Mouse (Mus musculus): ENCODE measurements around the gene Ccnd3. TPM values are rescaled to one million over a fixed set of nuclear protein-coding genes. Genes with fewer than 3 reads are reported as not detected.

Ccnd3 gene
- polyA plus RNA-seq (2011; ENCODE audit: insufficient read depth, insufficient read length, low replicate concordance, missing spikeins): 356 and 417 TPM in 2 replicates

DNA sequence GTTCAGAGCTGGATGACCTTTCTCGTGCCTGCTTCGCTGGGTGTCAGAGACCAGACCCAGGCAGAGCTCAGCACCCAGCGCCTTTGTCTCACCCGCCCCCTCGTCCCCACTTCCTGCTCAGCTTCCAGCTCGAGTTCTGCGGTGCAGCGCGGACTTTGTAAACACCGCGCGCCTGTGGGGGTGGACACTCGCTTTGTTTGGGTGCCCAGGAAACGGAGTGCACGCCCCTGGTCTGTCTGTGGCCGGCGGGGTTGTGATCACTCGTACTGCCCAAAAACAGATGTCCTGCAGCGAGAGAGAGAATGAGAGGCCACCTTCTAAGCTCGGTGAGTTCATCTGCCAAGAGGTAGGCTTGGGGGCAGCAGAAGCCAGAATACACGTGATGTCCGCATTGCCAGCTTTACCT is at the start of gene Ccnd3:
TSS of gene Ccnd3 (plus strand) at position 111 of the 406 bp plus-strand sequence.
- TF ChIP-seq CTCF (IDR thresholded peaks at IDR 0.05; ENCODE audit: control insufficient read depth, insufficient read depth, low read length) (no peak), POLR2A (IDR thresholded peaks at IDR 0.05; ENCODE audit: borderline replicate concordance, control insufficient read depth, low read depth, low read length) (peak; percentile 91)
- peak within 1 kb of the TSS; percentile 87 for H3K27ac ChIP-seq (ENCODE audit: control insufficient read depth, insufficient read depth, low read depth, low read length, poor library complexity)
- peak within 1 kb of the TSS; percentile 67 for H3K4me3 ChIP-seq (replicated peaks; ENCODE audit: control insufficient read depth, low read depth, low read length)
- peaks cover 17% of the 10 kb centered on the region for H3K4me1 ChIP-seq (ENCODE audit: control insufficient read depth, insufficient read depth, low read length)
- 1% methylated on average over 22 of the region's 22 CpGs for WGBS

DNA sequence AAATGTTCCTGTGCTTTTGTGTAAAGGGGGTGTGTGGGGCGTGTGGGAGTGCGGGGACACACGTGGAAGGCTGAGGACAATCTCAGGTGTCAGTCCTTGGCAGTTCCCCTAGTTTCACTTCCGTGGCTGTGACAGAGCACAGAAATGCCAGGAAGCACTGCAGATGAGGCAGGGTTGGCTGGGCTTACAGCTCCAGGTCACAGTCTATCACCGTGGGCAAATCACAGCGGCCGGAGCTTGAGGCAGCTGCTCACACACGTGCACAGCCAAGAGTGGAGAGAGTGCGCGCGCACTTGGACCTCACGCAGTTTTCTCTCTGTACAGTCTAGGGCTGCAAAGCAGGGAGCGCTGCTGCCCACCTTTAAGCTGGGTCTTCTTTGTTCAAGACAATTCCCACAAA is 46.5 kb upstream of the Ccnd3 start:
- Histone ChIP-seq H3K4me3 (replicated peaks; ENCODE audit: control insufficient read depth, low read depth, low read length) (no peak overlapping the region), H3K27ac (ENCODE audit: control insufficient read depth, insufficient read depth, low read depth, low read length, poor library complexity) (no peak overlapping the region), H3K4me1 (ENCODE audit: control insufficient read depth, insufficient read depth, low read length) (peaks cover 5% of the 10 kb centered on the region; the same call in 1 of the 2 replicates)
- TF ChIP-seq POLR2A (IDR thresholded peaks at IDR 0.05; ENCODE audit: borderline replicate concordance, control insufficient read depth, low read depth, low read length) (no peak), CTCF (IDR thresholded peaks at IDR 0.05; ENCODE audit: control insufficient read depth, insufficient read depth, low read length) (no peak)
- WGBS: 50% methylated on average over 13 of the region's 13 CpGs

DNA sequence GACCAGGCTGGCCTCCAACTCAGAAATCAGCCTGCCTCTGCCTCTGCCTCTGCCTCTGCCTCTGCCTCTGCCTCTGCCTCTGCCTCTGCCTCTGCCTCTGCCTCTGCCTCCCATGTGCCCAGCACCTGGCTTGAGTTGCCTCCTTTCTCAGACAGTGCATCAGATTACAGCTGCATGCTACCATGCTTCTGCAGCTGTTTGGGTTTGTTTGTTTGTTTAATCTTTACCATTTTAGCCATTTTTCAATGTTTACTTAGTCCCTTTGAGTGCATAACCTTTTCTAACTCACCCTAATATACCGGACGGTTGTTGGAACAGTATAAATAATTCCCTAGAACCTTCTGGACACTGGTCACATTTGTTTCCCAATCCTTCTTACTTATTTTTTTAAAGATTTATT is 45.9 kb upstream of the Ccnd3 start:
- Histone ChIP-seq H3K27ac (ENCODE audit: control insufficient read depth, insufficient read depth, low read depth, low read length, poor library complexity) (no peak overlapping the region), H3K4me3 (replicated peaks; ENCODE audit: control insufficient read depth, low read depth, low read length) (no peak overlapping the region), H3K4me1 (ENCODE audit: control insufficient read depth, insufficient read depth, low read length) (peaks cover 5% of the 10 kb centered on the region; the same call in 1 of the 2 replicates)
- 92% methylated on average over 2 of the region's 2 CpGs for WGBS
- TF ChIP-seq CTCF (IDR thresholded peaks at IDR 0.05; ENCODE audit: control insufficient read depth, insufficient read depth, low read length) (no peak), POLR2A (IDR thresholded peaks at IDR 0.05; ENCODE audit: borderline replicate concordance, control insufficient read depth, low read depth, low read length) (no peak)

DNA sequence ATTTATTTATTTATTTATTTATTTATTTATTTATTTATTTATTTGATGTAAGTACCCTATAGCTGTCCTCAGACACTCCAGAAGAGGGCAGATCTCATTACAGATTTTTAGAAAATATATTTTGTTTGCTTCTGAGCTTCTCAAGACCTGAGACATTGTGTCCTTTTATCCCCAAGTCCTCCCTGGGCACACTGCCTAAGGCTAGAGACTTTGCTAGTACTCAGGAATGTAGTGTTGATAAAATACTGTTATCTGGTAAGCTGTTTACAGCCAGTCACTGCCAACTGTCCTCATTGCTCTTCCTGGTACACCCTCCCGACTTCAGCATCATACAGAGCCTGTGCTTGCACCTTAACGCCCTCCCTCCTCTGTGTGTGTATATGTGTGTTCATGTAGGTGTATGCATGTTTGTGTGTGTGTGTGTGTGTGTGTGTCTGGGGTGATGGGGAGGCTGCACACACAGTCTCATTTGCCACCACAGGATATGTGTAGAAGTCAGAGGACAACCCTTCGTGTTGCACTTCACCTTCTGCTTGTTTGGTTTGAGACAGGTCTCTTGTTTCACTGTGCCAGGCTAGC is 45.4 kb upstream of the Ccnd3 start:
- TF ChIP-seq CTCF (IDR thresholded peaks at IDR 0.05; ENCODE audit: control insufficient read depth, insufficient read depth, low read length): no peak
- TF ChIP-seq POLR2A (IDR thresholded peaks at IDR 0.05; ENCODE audit: borderline replicate concordance, control insufficient read depth, low read depth, low read length): no peak
- Histone ChIP-seq H3K27ac (ENCODE audit: control insufficient read depth, insufficient read depth, low read depth, low read length, poor library complexity) (no peak overlapping the region), H3K4me1 (ENCODE audit: control insufficient read depth, insufficient read depth, low read length) (peaks cover 3% of the 10 kb centered on the region; the same call in 1 of the 2 replicates), H3K4me3 (replicated peaks; ENCODE audit: control insufficient read depth, low read depth, low read length) (no peak overlapping the region)
- 50% methylated on average over 3 of the region's 3 CpGs for WGBS

DNA sequence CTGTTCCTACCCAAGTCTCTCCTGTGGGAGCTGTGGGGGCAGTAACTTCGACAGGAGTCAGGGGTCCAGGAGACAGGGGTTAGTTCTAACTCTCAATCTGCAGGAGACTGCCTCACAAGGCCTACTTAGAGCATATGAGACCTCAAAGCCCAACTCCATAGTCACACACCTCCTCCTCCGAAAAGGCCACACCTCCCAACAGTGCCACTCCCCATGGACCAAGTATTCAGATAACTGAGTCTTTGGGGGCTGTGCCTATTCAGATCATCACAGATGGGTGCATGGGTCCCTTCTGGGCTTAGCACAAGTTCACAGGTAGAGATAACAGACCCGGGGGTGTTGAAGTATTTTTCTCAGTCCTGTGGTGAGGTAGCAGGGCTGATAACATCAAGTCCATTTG is 43.2 kb upstream of the Ccnd3 start:
- TF ChIP-seq POLR2A (IDR thresholded peaks at IDR 0.05; ENCODE audit: borderline replicate concordance, control insufficient read depth, low read depth, low read length): no peak
- Histone ChIP-seq H3K27ac (ENCODE audit: control insufficient read depth, insufficient read depth, low read depth, low read length, poor library complexity) (no peak overlapping the region), H3K4me1 (ENCODE audit: control insufficient read depth, insufficient read depth, low read length) (no peaks in the 10 kb centered on the region; the same call in 1 of the 2 replicates), H3K4me3 (replicated peaks; ENCODE audit: control insufficient read depth, low read depth, low read length) (no peak overlapping the region)
- WGBS: 69% methylated on average over 3 of the region's 3 CpGs

DNA sequence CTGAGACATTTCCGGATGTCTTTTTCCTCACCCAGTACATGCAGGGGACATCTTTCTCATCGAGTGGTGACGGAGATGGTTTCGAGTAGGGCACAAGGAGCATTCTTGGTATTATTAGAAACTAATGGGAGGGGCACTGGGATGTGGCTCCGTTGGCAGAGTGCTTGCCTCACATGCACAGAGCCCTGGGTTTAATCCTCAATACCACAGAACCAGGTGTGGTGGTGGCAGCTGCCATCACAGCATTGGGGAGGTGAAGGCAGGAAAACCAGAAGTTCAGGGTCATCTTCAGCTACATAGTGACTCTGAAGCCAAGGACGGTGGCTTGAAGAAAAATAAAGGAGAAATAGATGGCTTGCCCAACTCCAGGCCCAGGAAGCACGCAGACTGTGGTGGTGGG is 42.6 kb upstream of the Ccnd3 start:
- Histone ChIP-seq H3K4me3 (replicated peaks; ENCODE audit: control insufficient read depth, low read depth, low read length) (no peak overlapping the region), H3K4me1 (ENCODE audit: control insufficient read depth, insufficient read depth, low read length) (no peaks in the 10 kb centered on the region; the same call in 1 of the 2 replicates), H3K27ac (ENCODE audit: control insufficient read depth, insufficient read depth, low read depth, low read length, poor library complexity) (no peak overlapping the region)
- TF ChIP-seq CTCF (IDR thresholded peaks at IDR 0.05; ENCODE audit: control insufficient read depth, insufficient read depth, low read length) (no peak), POLR2A (IDR thresholded peaks at IDR 0.05; ENCODE audit: borderline replicate concordance, control insufficient read depth, low read depth, low read length) (no peak)
- WGBS: 62% methylated on average over 7 of the region's 7 CpGs

DNA sequence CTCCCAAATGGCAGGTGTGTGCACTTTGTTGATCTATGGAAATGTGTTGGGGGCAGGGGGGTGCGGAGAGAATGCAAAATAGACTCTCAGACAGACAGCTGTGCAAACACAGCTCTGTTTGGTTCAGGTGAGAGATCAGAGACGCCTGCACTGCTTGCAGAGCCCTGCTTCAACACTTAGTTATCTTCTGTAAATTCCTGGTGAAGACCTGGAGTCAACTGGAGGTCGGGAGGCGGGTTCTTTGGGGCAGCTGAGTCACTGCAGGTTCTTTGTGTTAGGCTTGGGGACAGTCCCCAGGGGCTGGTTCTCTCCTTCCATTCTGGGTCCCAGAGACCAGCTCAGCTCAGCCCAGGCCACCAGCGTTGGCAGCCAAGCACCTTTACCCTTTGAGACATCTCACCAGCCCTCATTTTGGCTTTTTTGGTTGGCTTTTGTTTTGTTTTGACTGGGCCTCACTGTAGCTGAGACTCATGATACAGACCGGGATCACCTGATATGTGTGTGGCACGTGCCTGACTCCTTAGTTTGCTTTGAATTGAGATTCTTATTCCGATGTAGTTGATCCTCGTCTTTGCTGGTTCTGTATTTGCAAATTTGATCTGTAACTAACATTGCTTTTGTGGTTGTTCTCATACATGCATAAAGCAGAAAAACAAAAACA is 42.0 kb upstream of the Ccnd3 start:
- Histone ChIP-seq H3K4me3 (replicated peaks; ENCODE audit: control insufficient read depth, low read depth, low read length) (no peak overlapping the region), H3K27ac (ENCODE audit: control insufficient read depth, insufficient read depth, low read depth, low read length, poor library complexity) (no peak overlapping the region), H3K4me1 (ENCODE audit: control insufficient read depth, insufficient read depth, low read length) (no peaks in the 10 kb centered on the region; the same call in 1 of the 2 replicates)
- no peak for TF ChIP-seq CTCF (IDR thresholded peaks at IDR 0.05; ENCODE audit: control insufficient read depth, insufficient read depth, low read length)
- no peak for TF ChIP-seq POLR2A (IDR thresholded peaks at IDR 0.05; ENCODE audit: borderline replicate concordance, control insufficient read depth, low read depth, low read length)
- 71% methylated on average over 9 of the region's 9 CpGs for WGBS

DNA sequence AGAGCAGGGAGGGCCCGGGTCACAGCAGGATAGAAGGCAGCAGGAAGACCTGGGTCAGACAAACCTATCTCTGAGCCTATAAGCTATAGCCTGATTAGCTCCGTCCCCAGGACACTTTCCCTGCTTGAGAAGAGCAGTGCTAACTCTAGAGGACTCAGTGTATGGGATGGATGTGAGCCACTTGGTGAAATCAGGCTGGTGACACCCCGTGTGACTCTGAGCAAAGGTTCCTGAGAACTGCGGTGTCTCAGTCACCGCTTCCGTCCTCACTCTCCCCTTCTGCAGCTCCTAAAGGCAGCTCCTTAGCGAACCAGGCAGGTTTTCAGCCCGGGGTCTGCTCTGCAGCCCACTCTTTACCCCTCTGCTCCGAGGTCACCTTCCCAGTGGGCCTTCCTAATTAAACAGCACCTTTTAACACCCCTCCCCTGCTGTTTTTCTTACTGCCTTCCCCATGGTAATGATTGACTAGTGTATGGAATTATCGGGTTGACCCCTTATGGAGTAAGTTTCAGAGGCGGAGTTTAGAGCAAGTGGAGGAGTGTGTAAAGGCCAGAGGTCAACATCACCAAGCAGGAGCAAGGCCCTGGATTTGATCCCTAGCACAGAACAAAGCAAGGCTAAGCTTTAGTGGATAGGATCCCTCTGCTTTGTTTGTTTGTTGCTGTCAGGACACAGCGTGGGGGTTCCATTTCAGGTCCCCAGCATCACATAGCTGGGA is 40.4 kb upstream of the Ccnd3 start:
- WGBS: 86% methylated on average over 12 of the region's 12 CpGs
- H3K27ac ChIP-seq (ENCODE audit: control insufficient read depth, insufficient read depth, low read depth, low read length, poor library complexity): no peak overlapping the region
- H3K4me1 ChIP-seq (ENCODE audit: control insufficient read depth, insufficient read depth, low read length): no peaks in the 10 kb centered on the region; the same call in 1 of the 2 replicates
- no peak for TF ChIP-seq CTCF (IDR thresholded peaks at IDR 0.05; ENCODE audit: control insufficient read depth, insufficient read depth, low read length)
- TF ChIP-seq POLR2A (IDR thresholded peaks at IDR 0.05; ENCODE audit: borderline replicate concordance, control insufficient read depth, low read depth, low read length): no peak
- no peak overlapping the region for H3K4me3 ChIP-seq (replicated peaks; ENCODE audit: control insufficient read depth, low read depth, low read length)

Measured in bone marrow, adult 2 months (tissue).